Mouse (Mus musculus) T-helper 2 cell (primary cell): ENCODE measurements at regions not wholly inside any gene's neighbourhood (a gene's known extent, or its start where the extent isn't known, plus 50 kb on each side); places are given as distances from the start of the nearest gene placed in this dataset.

Experiments used
- in situ Hi-C: fragments of 300-600 bp; cut with MboI, MseI; formaldehyde crosslinking; loops from one replicate; pipeline ENCODE4 v1.15.1; 2025; ENCODE audit warnings: high pct_unique_total_duplicates

DNA sequence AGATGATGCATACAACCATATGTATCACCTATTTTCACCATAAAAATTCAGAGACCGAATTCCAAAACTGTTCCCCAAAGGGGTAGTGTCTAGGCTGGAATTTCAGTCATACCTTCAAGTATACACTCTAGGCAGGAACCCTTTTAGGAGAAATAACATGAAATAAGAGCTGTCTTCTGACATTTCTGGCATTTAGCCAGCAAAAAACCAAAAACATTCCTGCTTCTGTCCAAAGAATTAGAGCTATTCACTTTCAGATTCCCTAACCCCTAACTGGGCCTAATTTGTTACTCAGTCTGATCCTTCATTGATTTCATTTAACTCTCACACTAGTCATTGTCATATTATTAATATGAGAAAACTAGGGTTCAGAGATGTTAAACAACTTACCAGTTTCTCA is 49.8 kb upstream of the Wdr75 start:
- in situ Hi-C loops: loop anchor here (10.0 kb wide), 1 partner anchor 790 kb away; no protein-coding TSS in a partner anchor
